In genomic region chr4:32929750-32930149, GRCm38 (mm10) we compare ENCODE assay signal across 18 mouse cellular contexts. TPM values are rescaled to one million over a fixed set of nuclear protein-coding genes. Genes with fewer than 3 reads are reported as not detected.
"Had no signal": no experiment of that assay in that cellular context is flagged by ENCODE, and none has a peak within 500 bp of the region (broad histone marks: within the 10 kb centered on the region; RNA-seq: fewer than 3 reads in every experiment).

No protein-coding gene starts in this region.

- H3K4me3 ChIP-seq: lung, embryonic 15.5 days; megakaryocyte, embryonic 14.5 days; midbrain, embryonic 13.5 days; midbrain, embryonic 15.5 days; neural tube, embryonic 12.5 days; stomach, embryonic 15.5 days had no signal

- H3K27ac ChIP-seq: lung, embryonic 15.5 days; macrophage; midbrain, embryonic 13.5 days; midbrain, embryonic 15.5 days; neural tube, embryonic 12.5 days; stomach, embryonic 15.5 days; stomach, postnatal 0 days had no signal

- H3K36me3 ChIP-seq: lung, embryonic 15.5 days; midbrain, embryonic 13.5 days; midbrain, embryonic 15.5 days; neural tube, embryonic 12.5 days; stomach, embryonic 15.5 days had no signal

- H3K9me3 ChIP-seq: lung, embryonic 15.5 days; midbrain, embryonic 13.5 days; midbrain, embryonic 15.5 days; neural tube, embryonic 12.5 days; stomach, embryonic 15.5 days had no signal

- H3K27me3 ChIP-seq: lung, embryonic 15.5 days; megakaryocyte, embryonic 14.5 days; midbrain, embryonic 13.5 days; midbrain, embryonic 15.5 days; neural tube, embryonic 12.5 days; stomach, embryonic 15.5 days had no signal

- H3K4me1 ChIP-seq: lung, embryonic 15.5 days; megakaryocyte, embryonic 14.5 days; midbrain, embryonic 15.5 days; neural tube, embryonic 12.5 days; stomach, embryonic 15.5 days had no signal

- DNase-seq: lung, adult 2 months; lung, postnatal 14 days; lung, postnatal 36 days; right cerebral cortex, postnatal 14 days; thymus, adult 18-20 months; thymus, postnatal 14 days; thymus, postnatal 36 days had no signal

RNA-seq across cellular contexts. Expression of gene Ankrd6, which starts 20.9 kb away (rescaled TPM):
- total RNA-seq: monocyte, adult 5-6 weeks; neutrophil, adult 5-6 weeks had no signal

RNA-seq across cellular contexts. Expression of gene Rragd, which starts 53.1 kb away (rescaled TPM):
- total RNA-seq: megakaryocyte progenitor cell, adult 5-6 weeks had no signal
